Mouse (Mus musculus): ENCODE results near the gene Zfp367. TPM values are rescaled to one million over a fixed set of nuclear protein-coding genes. Genes with fewer than 3 reads are reported as not detected.

Zfp367 gene
- total RNA-seq, 2 experiments from 2014 or later: 19.1 to 23.8 TPM

DNA sequence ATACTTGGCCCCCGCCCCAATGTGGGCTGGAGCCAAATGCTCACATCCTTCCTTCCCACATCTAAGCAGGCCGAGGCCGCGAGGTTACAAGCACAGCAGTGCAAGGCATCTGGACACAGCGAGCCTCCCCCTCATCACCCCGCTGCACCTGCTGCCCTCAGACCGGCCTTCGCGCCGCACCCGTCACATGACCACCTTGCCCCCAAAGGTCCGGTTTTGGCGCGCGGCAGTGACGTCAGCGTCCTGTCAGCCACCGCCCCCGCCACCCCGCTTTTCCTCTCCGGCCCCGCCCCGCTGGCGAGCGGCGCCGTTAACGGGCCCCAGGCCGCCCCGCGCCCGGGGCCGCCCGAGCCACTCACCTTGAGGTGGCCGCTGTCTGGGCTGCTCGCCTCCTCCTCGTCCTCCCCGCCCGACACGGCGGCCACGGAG lies 747 bp downstream of the Zfp367 start:
- peak; percentile 93 for DNase-seq
- intact Hi-C loops (cut with DNase I): loop anchor here (10.0 kb wide), 1 partner anchor 337 kb away; the partner anchor contains the start of gene Ercc6l2
- TF ChIP-seq CTCF (IDR thresholded peaks at IDR 0.05): no peak
- peak overlapping the region; percentile 81 for H3K27ac ChIP-seq
- peak overlapping the region; percentile 96 for H3K4me3 ChIP-seq

DNA sequence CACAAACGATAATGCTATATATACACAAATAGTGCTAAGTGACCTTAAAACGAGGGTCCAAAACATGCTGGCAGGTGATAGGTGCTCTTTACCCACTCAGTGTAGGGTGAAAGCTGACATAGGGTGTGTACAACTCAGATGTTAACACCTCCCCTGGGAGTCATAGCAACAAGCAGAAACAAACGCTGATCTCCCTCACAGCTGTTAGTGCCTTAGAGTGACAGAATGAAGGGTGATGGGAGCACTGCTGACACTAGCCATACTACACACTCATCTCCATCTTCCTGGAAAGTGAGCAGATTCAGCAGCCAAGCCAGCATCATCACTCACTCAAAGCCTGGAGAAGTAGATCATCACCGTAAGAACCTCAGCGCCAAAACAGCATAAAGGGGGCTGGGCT lies 2.9 kb downstream of the Zfp367 start:
- intact Hi-C loops (cut with DNase I): loop anchor here (10.0 kb wide), 1 partner anchor 335 kb away; the partner anchor contains the start of gene Ercc6l2
- no peak for TF ChIP-seq CTCF (IDR thresholded peaks at IDR 0.05)
- no peak overlapping the region for H3K4me3 ChIP-seq
- no peak for DNase-seq
- H3K27ac ChIP-seq: no peak overlapping the region

- DNase-seq: peak; percentile 52
- Histone ChIP-seq H3K27ac (peak overlapping the region; percentile 88), H3K4me3 (peak overlapping the region; percentile 82)
- intact Hi-C loops (cut with DNase I): no loop called here
- TF ChIP-seq CTCF (IDR thresholded peaks at IDR 0.05): peak; percentile 38
These were observed 23.2 kb downstream of the Zfp367 start for GRCm38 (mm10) chr13:64129616-64130375.

GRCm38 (mm10) chr13:64128858-64129615 lies 24.0 kb downstream of the Zfp367 start, which contains the start of gene Slc35d2:
Gene Slc35d2 (minus strand): TSS chr13:64129368.
- H3K27ac ChIP-seq: peak within 1 kb of the TSS; percentile 88
- intact Hi-C loops (cut with DNase I): no loop called here
- peak within 1 kb of the TSS; percentile 82 for H3K4me3 ChIP-seq
- peak; percentile 84 for DNase-seq
- 0 out of 2 replicates have a peak, but pooled peaks have one; percentile 3 for TF ChIP-seq CTCF (IDR thresholded peaks at IDR 0.05)

GRCm38 (mm10) chr13:64126316-64126715 lies 26.7 kb downstream of the Zfp367 start:
- Histone ChIP-seq H3K4me3 (no peak overlapping the region), H3K27ac (no peak overlapping the region)
- DNase-seq: no peak
- TF ChIP-seq CTCF (IDR thresholded peaks at IDR 0.05): no peak
- intact Hi-C loops (cut with DNase I): no loop called here

DNA sequence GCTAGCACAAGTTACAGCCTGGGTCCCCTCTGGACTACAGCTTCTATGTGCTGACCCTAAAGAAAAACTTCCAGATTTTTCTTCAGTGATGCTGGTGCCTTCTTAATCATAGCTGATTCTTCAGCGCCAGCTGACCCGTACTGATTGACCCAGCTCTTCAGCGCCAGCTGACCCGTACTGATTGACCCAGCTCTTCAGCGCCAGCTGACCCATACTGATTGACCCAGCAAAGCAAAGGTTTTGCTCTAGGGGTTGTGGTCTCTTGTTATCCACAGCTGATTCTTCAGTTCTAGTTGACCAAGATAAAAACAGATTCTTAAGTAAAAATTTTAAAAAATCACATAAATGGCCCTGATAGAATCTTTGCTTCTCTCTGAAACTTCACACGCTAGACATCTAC lies 28.1 kb downstream of the Zfp367 start:
- intact Hi-C loops (cut with DNase I): no loop called here
- H3K27ac ChIP-seq: no peak overlapping the region
- DNase-seq: no peak
- no peak overlapping the region for H3K4me3 ChIP-seq
- TF ChIP-seq CTCF (IDR thresholded peaks at IDR 0.05): no peak

DNA sequence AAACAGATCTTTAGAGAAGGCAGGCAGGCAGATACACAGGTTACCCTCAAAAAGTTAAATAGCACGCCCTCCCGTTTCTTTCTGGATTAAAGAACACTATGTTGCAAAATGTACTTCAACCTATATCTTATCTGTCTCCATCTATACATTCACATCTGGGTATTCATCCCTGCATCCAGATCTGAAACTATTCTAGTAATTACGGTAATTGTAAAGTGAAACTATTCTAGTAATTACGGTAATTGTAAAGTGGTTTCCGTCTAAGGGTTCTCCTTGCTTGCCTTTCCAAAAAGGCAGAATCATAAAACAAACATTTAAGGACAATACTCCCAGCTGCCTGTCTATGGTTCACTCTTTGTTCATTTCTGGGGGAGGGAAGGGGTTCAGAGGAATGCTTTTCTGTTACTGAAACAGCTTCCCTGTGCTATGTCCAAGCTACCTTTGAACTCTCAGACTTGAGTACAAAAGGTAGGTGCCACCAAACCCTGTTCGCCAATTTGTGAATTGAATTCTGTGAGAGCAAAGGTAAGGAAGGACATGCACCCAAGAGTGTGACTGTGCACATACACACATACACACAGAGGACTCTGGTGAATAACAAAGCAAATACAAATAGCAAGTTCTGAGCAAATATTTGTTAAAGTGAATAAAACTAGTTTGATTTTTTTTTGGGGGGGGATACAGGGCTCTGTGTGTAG lies 29.4 kb downstream of the Zfp367 start:
- no peak overlapping the region for H3K27ac ChIP-seq
- intact Hi-C loops (cut with DNase I): no loop called here
- TF ChIP-seq CTCF (IDR thresholded peaks at IDR 0.05): no peak
- DNase-seq: no peak
- no peak overlapping the region for H3K4me3 ChIP-seq

DNA sequence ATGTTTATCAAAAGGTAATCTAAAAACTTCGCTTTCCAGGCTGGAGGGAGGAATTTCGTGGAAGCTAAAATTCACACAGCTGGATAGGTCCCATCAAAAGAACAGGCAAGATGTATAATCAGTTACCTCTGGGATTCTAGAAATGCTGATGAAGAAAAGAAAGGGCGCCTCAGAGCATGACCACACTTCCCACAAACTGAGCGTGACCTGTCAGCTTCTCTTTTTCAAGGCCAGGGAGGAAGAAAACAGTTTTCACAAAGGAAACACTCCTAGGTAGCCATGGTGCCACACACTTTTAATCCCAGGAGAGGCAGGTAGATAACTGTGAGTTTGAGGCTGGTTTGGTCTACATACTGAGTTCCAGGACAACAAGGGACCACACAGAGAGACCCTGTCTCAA lies 32.2 kb downstream of the Zfp367 start:
- no peak for TF ChIP-seq CTCF (IDR thresholded peaks at IDR 0.05)
- Histone ChIP-seq H3K27ac (no peak overlapping the region), H3K4me3 (no peak overlapping the region)
- DNase-seq: no peak
- intact Hi-C loops (cut with DNase I): no loop called here

DNA sequence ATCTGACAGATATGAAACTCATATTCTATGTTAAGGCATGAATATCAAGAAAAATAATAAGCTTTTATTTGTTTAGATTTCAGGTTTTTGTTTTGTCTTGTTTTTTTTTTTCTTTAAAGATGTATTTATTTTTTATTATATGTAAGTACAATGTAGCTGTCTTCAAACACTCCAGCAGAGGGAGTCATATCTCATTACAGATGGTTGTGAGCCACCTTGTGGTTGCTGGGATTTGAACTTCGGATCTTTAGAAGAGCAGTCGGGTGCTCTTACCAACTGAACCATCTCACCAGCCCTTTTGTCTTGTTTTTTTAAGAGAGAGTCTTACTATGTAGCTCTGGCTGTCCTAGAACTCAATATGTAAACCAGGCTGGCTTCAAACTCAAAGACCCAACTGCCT lies 35.6 kb downstream of the Zfp367 start:
- DNase-seq: no peak
- Histone ChIP-seq H3K4me3 (no peak overlapping the region), H3K27ac (no peak overlapping the region)
- intact Hi-C loops (cut with DNase I): no loop called here
- TF ChIP-seq CTCF (IDR thresholded peaks at IDR 0.05): peak; percentile 28; the same call in 1 of the 2 replicates

DNA sequence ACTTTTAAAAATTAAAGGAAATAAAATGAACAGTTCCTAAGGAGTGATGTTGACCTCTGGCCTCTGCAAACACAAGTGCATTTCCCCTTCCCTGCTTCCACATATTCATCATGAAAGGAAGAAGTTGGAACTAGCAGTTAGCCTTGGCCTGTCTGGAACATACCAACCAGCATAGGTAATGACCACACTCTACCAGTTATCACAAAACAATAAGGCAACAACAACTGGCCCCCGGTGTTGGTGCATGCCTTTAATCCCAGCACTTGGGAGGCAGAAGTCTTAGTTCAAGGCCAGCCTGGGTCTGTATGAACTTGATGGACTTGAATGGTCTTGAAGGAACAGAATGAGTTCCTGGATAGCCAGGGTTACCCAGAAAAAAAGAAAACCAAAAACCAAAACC lies 42.6 kb downstream of the Zfp367 start:
- no peak for DNase-seq

GRCm38 (mm10) chr13:64108381-64108850 lies 44.6 kb downstream of the Zfp367 start:
- intact Hi-C loops (cut with DNase I): no loop called here
- no peak overlapping the region for H3K4me3 ChIP-seq
- TF ChIP-seq CTCF (IDR thresholded peaks at IDR 0.05): no peak

More for the DNA sequence above, 42.6 kb downstream of the Zfp367 start:
- TF ChIP-seq CTCF (IDR thresholded peaks at IDR 0.05): no peak
- no peak overlapping the region for H3K27ac ChIP-seq
- intact Hi-C loops (cut with DNase I): no loop called here
- no peak overlapping the region for H3K4me3 ChIP-seq

DNA sequence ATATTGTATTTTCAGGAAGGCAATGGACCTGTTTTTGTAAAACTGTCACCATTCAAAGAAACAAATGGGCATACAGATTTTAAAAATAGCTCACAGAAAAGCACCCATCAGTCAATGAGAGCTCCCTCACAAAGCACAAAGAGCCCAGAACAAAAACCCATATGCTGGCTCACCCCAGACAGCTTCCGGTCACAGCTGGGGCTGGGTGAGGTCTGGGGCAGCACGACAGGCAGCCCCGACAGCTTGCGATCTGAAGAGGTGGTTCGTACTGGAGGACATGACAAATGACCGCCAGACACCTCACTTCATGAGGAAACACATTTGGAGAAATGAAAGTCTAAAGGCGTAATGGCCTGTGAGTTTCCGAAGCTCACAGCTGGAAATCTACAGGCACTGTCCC lies 45.5 kb downstream of the Zfp367 start:
- H3K4me3 ChIP-seq: no peak overlapping the region
- intact Hi-C loops (cut with DNase I): no loop called here
- H3K27ac ChIP-seq: no peak overlapping the region
- TF ChIP-seq CTCF (IDR thresholded peaks at IDR 0.05): no peak
- no peak for DNase-seq

More at GRCm38 (mm10) chr13:64108381-64108850, 44.6 kb downstream of the Zfp367 start:
- H3K27ac ChIP-seq: no peak overlapping the region
- no peak for DNase-seq

Measured in gastrocnemius, adult 2 months (tissue).